Mouse (Mus musculus) midbrain, embryonic 12.5 days (tissue): ENCODE data around the gene Copb2. TPM values are rescaled to one million over a fixed set of nuclear protein-coding genes. Genes with fewer than 3 reads are reported as not detected.

Experiments used
- ATAC-seq: fragments of 200-750 bp; cut with Nextera tagmentation; 2 replicates; pipeline ENCODE4 v1.8.0; 2017; ENCODE audit warnings: low read depth, moderate TSS enrichment, moderate library complexity; ENCODE audit not compliant: low FRiP score
- H3K27ac ChIP-seq: fragments of 300-500 bp; sonication (generic); replicated peaks from 2 replicates; pipeline ENCODE4 v1.5.1; 2016; ENCODE audit warnings: mild to moderate bottlenecking
- H3K27me3 ChIP-seq: fragments of 300-500 bp; sonication (generic); 2 replicates; pipeline ENCODE4 v1.6.1; 2016; ENCODE audit warnings: mild to moderate bottlenecking
- H3K36me3 ChIP-seq: fragments of 300-500 bp; sonication (generic); 2 replicates; pipeline ENCODE4 v1.6.1; 2016
- H3K4me1 ChIP-seq: fragments of 300-500 bp; sonication (generic); 2 replicates; pipeline ENCODE4 v1.6.1; 2016
- H3K4me2 ChIP-seq: fragments of 300-500 bp; sonication (generic); replicated peaks from 2 replicates; pipeline ENCODE4 v1.6.1; 2016; ENCODE audit warnings: mild to moderate bottlenecking, moderate library complexity
- H3K4me3 ChIP-seq: fragments of 300-500 bp; sonication (generic); 2 replicates; pipeline ENCODE4 v1.5.1; 2016; ENCODE audit warnings: mild to moderate bottlenecking
- H3K9ac ChIP-seq: fragments of 300-500 bp; sonication (generic); replicated peaks from 2 replicates; pipeline ENCODE4 v1.6.1; 2016; ENCODE audit warnings: mild to moderate bottlenecking, moderate library complexity
- H3K9me3 ChIP-seq: fragments of 300-500 bp; sonication (generic); 2 replicates; pipeline ENCODE4 v1.6.1; 2016; ENCODE audit warnings: mild to moderate bottlenecking
- WGBS: fragments of 180-500 bp; shearing (Covaris S2); methylation state at CpG from one replicate; pipeline ENCODE4 v1.1.7; 2016; 5-methylcytosine and 5-hydroxymethylcytosine counted together
- polyA plus RNA-seq: library from polyadenylated mRNA; unstranded; fragments of >200 nt; fragmentation: Nextera tagmentation; extraction: Ambion mirVana; gene quantifications from 2 replicates; pipeline ENCODE4 v1.2.1, GENCODE M21; 2016

Gene Copb2
- polyA plus RNA-seq, 1 experiment from 2014 or later = 165 TPM

- peak; percentile 54; the same call in 1 of the 2 replicates for ATAC-seq
- peak overlapping the region; percentile 18; the same call in 1 of the 2 replicates for H3K4me2 ChIP-seq
- H3K9me3 ChIP-seq = 0 out of 2 replicates have a peak, but pooled peaks cover 2% of the 10 kb centered on the region
- peaks cover 4% of the 10 kb centered on the region; the same call in 1 of the 2 replicates for H3K27me3 ChIP-seq
- H3K4me3 ChIP-seq = no peak overlapping the region
- H3K36me3 ChIP-seq = no peaks in the 10 kb centered on the region
- H3K27ac ChIP-seq = no peak overlapping the region
- H3K9ac ChIP-seq = no peak overlapping the region
- H3K4me1 ChIP-seq = peaks cover 7% of the 10 kb centered on the region; the same call in 1 of the 2 replicates
- 6% methylated on average over 13 of the region's 13 CpGs for WGBS
Measured at GRCm38 (mm10) chr9:98538713-98539360, 24.7 kb upstream of the Copb2 start.

- Histone ChIP-seq H3K9me3 (no peaks in the 10 kb centered on the region), H3K9ac (no peak overlapping the region), H3K4me1 (no peaks in the 10 kb centered on the region), H3K27me3 (peaks cover 4% of the 10 kb centered on the region; the same call in 1 of the 2 replicates), H3K4me2 (no peak overlapping the region), H3K4me3 (no peak overlapping the region), H3K27ac (no peak overlapping the region), H3K36me3 (no peaks in the 10 kb centered on the region)
- WGBS = 90% methylated on average over 3 of the region's 3 CpGs
- ATAC-seq = no peak
Measured at GRCm38 (mm10) chr9:98544042-98544441, 19.5 kb upstream of the Copb2 start.

- H3K4me3 ChIP-seq = no peak overlapping the region
- no peaks in the 10 kb centered on the region for H3K4me1 ChIP-seq
- H3K27me3 ChIP-seq = no peaks in the 10 kb centered on the region
- no peak overlapping the region for H3K27ac ChIP-seq
- WGBS = 93% methylated on average over 4 of the region's 4 CpGs
- no peak overlapping the region for H3K9ac ChIP-seq
- no peak for ATAC-seq
- H3K36me3 ChIP-seq = peaks cover 88% of the 10 kb centered on the region
- H3K9me3 ChIP-seq = no peaks in the 10 kb centered on the region
- no peak overlapping the region for H3K4me2 ChIP-seq
Measured at GRCm38 (mm10) chr9:98583852-98584251, 20.3 kb downstream of the Copb2 start.

- peaks cover 30% of the 10 kb centered on the region for H3K36me3 ChIP-seq
- H3K4me2 ChIP-seq = peak overlapping the region; percentile 96
- 94% methylated on average over 6 of the region's 6 CpGs for WGBS
- no peaks in the 10 kb centered on the region for H3K9me3 ChIP-seq
- no peak for ATAC-seq
- no peak overlapping the region for H3K27ac ChIP-seq
- H3K9ac ChIP-seq = no peak overlapping the region
- H3K27me3 ChIP-seq = no peaks in the 10 kb centered on the region
- peaks cover 12% of the 10 kb centered on the region for H3K4me1 ChIP-seq
- H3K4me3 ChIP-seq = no peak overlapping the region; the same call in 1 of the 2 replicates
Measured at GRCm38 (mm10) chr9:98600094-98600493, 36.6 kb downstream of the Copb2 start.

GRCm38 (mm10) chr9:98601156-98601836 lies 37.8 kb downstream of the Copb2 start, which contains the start of gene Mrps22:
Gene Mrps22 (minus strand): TSS chr9:98601660.
- peaks cover 12% of the 10 kb centered on the region for H3K4me1 ChIP-seq
- H3K9me3 ChIP-seq = no peaks in the 10 kb centered on the region
- peak within 1 kb of the TSS; percentile 83 for H3K9ac ChIP-seq
- H3K27ac ChIP-seq = peak within 1 kb of the TSS; percentile 56; the same call in 1 of the 2 replicates
- H3K4me3 ChIP-seq = peak within 1 kb of the TSS; percentile 97
- under 1% methylated on average over 44 of the region's 44 CpGs for WGBS
- ATAC-seq = peak; percentile 93
- peaks cover 18% of the 10 kb centered on the region for H3K36me3 ChIP-seq
- H3K27me3 ChIP-seq = no peaks in the 10 kb centered on the region
- H3K4me2 ChIP-seq = peak within 1 kb of the TSS; percentile 96

GRCm38 (mm10) chr9:98601837-98602359 lies 38.4 kb downstream of the Copb2 start:
- H3K9me3 ChIP-seq = no peaks in the 10 kb centered on the region
- H3K27ac ChIP-seq = no peak overlapping the region
- no peaks in the 10 kb centered on the region for H3K27me3 ChIP-seq
- H3K4me2 ChIP-seq = peak overlapping the region; percentile 96
- peaks cover 12% of the 10 kb centered on the region for H3K4me1 ChIP-seq
- ATAC-seq = peak; percentile 70
- H3K9ac ChIP-seq = 0 out of 2 replicates have a peak overlapping the region, but pooled peaks have one; percentile 41
- peaks cover 12% of the 10 kb centered on the region for H3K36me3 ChIP-seq
- H3K4me3 ChIP-seq = peak overlapping the region; percentile 97
- WGBS = 50% methylated on average over 11 of the region's 11 CpGs

- H3K4me2 ChIP-seq = no peak overlapping the region
- WGBS = 71% methylated on average over 4 of the region's 4 CpGs
- no peak overlapping the region for H3K4me3 ChIP-seq
- H3K36me3 ChIP-seq = no peaks in the 10 kb centered on the region
- ATAC-seq = no peak
- H3K9me3 ChIP-seq = no peaks in the 10 kb centered on the region
- H3K9ac ChIP-seq = no peak overlapping the region
- no peak overlapping the region for H3K27ac ChIP-seq
- H3K27me3 ChIP-seq = no peaks in the 10 kb centered on the region
- H3K4me1 ChIP-seq = peaks cover 12% of the 10 kb centered on the region
Measured at GRCm38 (mm10) chr9:98604896-98605295, 41.4 kb downstream of the Copb2 start.

GRCm38 (mm10) chr9:98628480-98628879 lies 65.0 kb downstream of the Copb2 start:
- Histone ChIP-seq H3K27ac (no peak overlapping the region), H3K4me2 (no peak overlapping the region), H3K9ac (no peak overlapping the region), H3K36me3 (no peaks in the 10 kb centered on the region), H3K9me3 (no peaks in the 10 kb centered on the region), H3K27me3 (no peaks in the 10 kb centered on the region; the same call in 1 of the 2 replicates), H3K4me1 (0 out of 2 replicates have a peak, but pooled peaks cover 2% of the 10 kb centered on the region), H3K4me3 (no peak overlapping the region)
- ATAC-seq = no peak
- 53% methylated on average over 3 of the region's 3 CpGs for WGBS

GRCm38 (mm10) chr9:98633287-98634162 lies 70.0 kb downstream of the Copb2 start:
- WGBS = 70% methylated on average over 13 of the region's 13 CpGs
- no peak overlapping the region for H3K4me3 ChIP-seq
- no peak overlapping the region for H3K9ac ChIP-seq
- no peaks in the 10 kb centered on the region for H3K36me3 ChIP-seq
- no peak overlapping the region for H3K4me2 ChIP-seq
- peaks cover 8% of the 10 kb centered on the region for H3K27me3 ChIP-seq
- H3K4me1 ChIP-seq = 0 out of 2 replicates have a peak, but pooled peaks cover 5% of the 10 kb centered on the region
- ATAC-seq = no peak
- H3K27ac ChIP-seq = no peak overlapping the region
- no peaks in the 10 kb centered on the region for H3K9me3 ChIP-seq
